Mouse (Mus musculus): ENCODE data around the gene Pigl.
"Not testable (repeated sequence)": the region's sequence is repeated elsewhere in the genome, so short reads cannot be mapped to it uniquely, and the experiment has no call there.

Gene Pigl

DNA sequence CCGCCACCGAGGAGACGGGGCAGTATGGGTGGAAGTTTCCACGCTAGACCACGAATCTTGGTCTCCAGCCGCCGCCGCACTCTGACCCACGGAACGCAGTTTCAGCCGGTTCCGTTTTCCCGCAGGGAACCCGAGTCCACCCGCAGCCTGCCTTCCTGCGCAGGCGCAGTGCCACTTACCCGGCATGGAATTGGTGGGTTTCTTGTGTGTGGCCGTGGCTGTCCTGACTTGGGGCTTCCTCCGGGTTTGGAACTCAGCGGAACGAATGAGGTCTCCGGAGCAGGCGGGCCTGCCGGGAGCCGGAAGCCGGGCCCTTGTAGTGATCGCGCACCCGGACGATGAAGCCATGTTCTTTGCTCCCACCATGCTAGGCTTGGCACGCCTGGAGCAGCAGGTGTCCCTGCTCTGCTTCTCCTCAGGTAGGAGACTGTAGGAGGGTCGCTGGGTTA lies at the start of gene Pigl, which contains the start of gene Ncor1:
TSS of gene Pigl (plus strand) at position 185 of the 449 bp plus-strand sequence.
TSS of gene Ncor1 (minus strand) at position 266 of the 449 bp plus-strand sequence.
- DNase-seq (ENCODE audit: low spot score): peak; percentile 70

DNA sequence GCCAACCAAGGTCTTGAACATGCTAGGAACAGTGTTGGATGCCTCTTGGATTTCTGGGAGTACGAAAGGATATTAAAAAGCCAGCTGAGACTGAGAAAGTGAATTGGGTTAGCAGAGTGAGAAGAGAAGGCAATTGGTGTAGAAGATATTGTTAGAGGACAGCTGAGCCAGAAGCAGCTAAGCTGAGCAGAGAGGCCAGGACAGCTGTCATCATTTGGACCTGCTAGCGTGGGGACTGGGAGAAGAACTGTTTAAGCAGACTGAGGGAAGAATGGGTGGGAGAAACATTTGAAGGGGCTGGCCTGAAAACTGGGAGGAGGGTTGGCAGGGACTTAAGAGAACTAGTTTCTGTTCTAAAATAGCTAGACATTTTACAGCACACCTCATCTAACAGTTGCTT lies 49.4 kb upstream of the Pigl start:
- DNase-seq (ENCODE audit: low spot score): no peak

DNA sequence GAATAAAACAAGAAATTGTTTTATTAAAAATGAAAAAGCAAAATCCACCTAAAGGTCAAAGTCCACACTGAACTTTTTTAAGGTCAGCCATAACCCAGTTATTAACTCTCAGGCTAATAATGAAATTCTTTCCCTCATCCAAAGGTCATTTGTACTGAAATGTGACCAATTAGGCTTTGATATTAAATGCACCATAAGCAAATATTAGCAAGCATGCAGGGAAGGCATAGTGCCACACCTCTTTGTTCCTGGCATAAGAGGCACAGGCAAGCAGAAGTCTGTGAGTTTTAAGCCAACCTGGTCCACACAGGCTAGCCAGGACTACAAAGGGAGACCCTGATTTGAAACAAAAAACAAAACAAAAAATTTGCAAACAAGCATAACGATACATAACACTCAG lies 48.6 kb upstream of the Pigl start:
- DNase-seq (ENCODE audit: low spot score): no peak

DNA sequence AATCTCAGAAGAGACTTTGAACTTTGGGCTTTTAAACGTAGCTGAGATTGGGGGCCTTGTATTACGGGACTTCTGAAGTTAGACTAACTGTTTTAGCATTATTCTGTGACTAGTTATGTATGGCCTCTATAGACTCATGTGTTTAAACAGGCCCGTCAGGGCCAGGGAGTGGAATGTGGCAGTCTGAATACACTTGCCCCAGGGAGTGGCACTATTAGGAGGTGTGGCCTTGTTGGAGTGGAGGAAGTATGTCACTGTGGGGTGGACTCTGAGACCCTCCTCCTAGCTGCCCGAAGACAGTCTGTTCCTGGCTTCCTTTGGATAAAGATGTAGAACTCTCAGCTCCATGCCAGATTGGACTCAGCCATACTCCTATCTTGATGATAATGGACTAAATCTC lies 43.2 kb upstream of the Pigl start:
- DNase-seq (ENCODE audit: low spot score): no peak

DNA sequence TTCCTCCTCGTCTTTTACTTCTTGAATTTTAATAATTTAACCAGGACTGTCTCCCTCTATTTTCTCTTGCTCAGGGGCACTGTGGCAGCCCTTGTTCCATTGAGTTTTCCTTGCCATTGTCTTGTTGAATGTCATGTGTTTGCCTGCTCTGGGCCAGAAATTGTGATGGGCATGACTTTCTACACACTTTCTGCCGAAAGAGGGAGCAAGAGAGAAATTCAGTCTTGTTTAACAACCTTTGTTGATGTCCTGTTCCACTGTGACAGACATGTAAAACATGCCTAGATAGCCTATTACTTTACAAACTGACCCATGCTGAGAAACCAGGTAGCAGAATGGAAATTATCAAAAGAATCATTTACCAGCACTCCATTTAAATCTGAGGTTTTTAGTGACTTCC lies 33.7 kb upstream of the Pigl start:
- DNase-seq (ENCODE audit: low spot score): no peak

DNA sequence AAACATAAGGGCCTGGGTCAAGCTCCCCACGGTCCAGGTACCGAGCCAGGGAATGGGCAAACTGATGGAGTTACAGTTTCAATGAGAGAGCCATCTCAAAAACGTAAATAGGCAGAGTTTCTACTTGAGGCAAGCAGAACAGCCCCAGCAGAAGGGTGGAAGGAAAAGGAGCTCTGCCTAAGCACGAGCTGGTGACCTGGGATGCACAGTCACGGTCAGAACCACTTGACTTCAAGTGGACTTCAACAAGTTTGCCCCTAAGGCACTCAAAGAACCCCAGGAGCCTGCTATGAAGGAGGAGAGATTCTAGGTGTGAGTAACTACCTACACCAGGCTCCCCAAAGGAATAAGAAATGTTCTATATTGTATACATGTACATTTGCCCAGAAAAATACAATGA lies 32.0 kb upstream of the Pigl start:
- DNase-seq (ENCODE audit: low spot score): no peak

DNA sequence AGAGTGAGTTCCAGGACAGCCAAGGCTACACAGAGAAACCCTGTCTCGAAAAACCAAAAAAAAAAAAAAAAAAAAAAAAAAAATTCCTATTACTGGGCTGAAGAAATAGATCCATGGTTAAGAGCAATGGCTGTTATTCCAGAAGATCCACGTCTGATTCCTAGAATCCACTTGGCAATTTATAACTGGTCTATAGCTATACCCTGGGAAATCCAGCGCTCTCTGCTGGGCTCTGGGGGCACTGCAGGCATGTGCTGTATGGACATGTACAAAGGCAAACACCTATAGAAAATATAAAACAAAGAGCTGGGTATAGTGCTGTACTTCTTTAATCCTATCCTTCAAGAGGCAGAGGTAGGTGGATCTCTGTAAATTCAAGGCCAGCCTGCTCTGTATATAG lies 31.2 kb upstream of the Pigl start:
- no peak for DNase-seq (ENCODE audit: low spot score)

DNA sequence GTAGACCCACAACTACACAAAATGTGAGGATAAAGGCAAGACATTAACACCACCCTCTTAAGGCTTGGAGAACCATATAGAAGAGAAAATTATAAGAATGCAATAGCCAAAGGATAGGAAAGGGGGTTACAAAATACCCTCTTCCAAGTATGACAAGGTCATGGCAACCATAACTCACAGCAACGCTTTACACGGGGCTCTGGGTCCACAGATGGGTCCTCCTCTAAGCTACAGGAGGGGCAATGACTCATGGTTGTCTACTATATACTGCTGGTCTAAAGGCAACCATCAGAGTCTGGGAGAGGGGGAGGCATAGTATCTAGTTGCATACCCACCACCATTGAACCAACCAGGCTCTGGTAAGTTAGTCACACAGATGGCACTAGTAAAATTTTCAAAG lies 26.0 kb upstream of the Pigl start:
- no peak for DNase-seq (ENCODE audit: low spot score)

DNA sequence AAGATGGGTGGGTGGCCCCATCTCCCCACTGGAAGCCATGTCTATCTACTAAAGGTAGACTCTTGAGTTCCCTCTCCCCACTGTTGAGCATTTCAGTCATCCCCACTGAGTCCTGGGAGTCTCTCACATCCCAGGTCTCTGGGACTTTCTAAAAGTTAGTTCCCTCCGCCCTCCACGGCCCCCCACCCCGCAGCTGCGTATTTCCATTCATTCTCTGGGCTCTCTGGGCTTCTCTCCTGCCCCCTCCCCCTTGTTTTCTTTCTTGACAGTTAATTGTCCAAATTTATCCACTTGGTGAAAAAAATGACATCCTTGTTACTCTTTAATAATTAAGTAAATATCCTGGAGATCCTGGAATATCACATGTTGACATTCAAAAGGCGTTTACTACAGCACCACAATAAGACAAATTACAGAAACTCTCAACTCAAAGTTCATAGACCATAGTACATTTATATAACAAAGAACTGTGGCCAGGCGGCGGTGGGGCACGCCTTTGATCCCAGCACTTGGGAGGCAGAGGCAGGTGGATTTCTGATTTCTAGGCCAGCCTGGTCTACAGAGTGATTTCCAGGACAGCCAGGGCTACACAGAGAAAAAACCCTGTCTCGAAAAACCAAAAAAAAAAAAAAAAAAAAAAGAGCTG lies 17.5 kb upstream of the Pigl start:
- no peak for DNase-seq (ENCODE audit: low spot score)

DNA sequence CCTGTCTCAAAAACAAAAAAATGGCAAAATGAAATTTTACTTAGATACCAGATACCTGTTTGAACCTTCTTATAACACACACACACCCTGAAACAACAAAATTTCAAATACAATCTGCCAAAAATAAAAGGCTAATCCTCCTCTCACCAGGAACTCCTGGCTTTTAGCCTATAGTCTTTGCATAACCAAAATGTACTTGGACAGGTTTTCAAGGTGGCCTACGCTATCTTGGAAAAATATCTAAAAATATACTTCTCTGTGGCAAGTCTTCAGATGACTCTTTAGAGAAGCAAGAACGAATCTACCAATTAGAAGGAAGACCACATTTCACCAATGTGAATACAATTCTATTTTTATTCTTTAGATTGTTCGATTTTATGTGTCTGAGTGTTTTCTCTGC lies 12.5 kb upstream of the Pigl start:
- no peak for DNase-seq (ENCODE audit: low spot score)

DNA sequence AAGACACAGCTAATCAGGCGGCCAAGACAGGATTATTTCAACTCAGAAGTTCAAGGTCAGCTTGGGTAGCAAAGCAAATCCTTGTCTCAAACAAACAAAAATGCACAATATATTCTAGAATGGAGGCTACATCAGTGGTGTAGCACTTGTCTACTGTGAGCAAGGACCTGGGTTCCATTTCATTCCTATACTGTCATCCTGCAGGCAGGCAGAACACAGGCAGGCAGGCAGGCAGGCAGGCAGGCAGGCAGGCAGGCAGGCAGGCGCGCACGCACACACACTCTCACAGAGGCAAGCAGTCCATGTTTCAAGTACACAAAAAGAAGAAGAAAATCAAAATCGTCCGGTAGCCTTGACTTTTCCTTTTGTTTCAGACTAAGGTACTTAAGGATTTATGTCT lies 9.3 kb upstream of the Pigl start:
- DNase-seq (ENCODE audit: low spot score): no peak

DNA sequence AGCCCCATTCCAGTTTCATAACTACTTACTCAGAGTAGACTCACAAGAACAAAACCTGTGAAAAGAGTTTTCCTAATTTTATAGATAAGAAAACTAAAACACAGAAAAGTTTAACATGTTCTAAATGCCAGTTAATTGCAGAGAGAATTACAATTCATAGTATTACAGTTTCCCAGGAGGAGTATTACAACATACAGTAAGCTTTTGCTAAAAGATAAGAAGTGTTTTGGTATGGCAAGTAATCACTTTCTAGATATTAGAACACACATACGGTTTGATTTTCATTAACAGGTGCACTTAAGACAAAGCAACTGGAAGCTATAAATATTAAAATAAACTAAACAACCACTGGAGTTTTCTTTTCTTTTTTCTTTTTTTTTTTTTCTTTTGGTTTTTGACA lies 3.1 kb upstream of the Pigl start:
- DNase-seq (ENCODE audit: low spot score): no peak

DNA sequence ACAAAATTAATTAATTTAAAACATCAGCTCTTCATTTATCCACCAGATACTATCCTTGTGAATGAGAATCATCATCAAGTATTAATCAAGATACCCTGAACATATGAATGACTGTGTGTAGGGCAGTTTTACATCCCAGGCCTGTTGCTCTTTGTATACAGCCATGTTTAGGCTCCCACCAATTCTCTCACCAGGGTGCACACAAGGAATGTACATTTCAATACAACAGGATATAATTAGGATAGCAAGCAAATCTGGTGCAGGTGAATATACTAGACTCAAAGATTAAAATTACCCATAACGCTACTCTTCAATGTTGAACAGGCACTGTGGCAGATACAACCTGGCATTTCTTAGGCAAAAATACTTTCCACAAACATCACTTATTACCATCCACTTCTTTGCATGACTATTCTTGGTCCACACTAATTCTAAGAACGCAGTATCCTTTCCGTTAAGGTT lies 2.2 kb upstream of the Pigl start:
- DNase-seq (ENCODE audit: low spot score): no peak

DNA sequence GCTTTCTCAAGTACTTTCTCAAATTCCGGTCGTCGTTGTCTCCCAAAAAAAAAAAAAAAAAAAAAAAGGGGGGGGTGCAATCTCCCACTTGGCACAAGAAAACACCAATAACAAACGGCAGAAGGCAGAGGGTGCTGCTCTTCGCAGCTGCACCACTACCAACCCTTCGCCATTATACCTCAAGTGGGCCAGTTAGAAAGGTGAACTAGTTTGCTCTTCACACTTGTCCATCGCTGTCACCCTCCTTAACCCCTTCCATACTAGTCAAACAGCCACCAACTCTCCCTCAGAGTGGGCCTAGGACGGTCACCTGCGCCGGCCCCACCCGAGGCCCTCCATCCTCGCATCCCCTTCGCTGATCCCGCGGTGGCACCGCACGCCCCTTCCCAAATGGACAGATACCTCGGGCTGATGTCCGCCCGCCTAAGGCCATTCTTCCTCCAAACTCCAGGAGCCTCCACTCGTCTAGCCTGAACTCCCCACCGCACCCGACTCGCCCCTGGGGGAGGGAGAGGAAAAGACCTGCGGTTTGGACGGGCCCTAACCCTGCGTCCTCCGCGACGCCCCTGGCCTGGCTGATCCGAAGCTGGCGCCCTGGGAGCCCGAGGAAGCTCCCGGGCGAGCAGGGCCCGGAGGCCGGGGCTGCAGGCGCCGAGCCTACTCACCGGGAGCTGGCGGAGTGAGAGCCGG lies 1.6 kb upstream of the Pigl start:
- DNase-seq (ENCODE audit: low spot score): peak; percentile 42

DNA sequence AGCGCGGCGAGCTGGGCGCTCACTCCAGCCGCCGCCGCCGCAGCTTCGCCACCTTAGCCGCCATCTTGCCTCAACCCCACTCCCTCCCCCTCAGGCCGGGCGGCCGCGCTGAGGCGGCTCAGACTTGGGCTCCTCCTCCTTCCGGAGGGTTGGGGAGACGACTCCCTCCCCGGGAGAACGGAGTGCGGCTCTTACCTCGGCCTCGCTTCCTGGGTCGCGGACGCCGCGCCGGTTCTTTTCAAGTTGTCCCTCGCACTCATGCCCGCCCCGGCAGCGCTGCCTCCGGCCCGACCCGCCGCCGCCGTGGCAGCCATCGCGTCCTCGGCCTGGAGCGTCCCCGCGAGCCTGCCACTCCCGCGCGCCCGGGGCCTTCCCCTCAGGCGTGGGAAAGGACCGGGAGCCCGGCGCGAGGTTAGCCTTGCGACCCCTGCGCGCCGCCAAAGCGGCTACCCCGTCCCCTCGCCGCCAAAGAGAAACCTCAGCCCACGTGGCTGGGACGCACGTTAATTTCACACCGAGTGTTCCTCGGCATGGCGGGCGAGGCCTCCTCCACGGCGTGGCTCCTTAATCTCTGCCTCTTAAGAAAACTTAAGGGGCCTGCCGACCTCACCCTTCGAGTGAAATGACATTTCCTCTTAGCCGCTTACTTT lies 894 bp upstream of the Pigl start:
- DNase-seq (ENCODE audit: low spot score): peak; percentile 84

DNA sequence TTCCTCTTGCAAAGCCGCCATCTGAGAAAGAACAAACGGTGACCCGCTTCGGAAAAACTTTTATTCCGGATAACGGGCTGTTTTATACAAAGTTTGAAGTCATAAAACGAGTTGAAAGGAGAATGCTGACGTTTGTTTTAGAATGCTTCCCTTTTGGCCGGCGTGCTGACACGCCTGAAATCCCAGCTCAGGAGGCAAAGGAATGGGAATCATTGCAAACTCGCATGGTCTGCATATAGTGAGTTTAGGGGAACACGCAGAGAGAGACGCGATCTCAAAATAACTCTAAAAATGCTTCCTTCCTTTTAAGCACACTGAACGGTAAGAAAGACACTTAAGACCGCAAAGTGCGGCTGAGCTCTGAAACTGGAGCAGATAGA lies 379 bp upstream of the Pigl start:
- no peak for DNase-seq (ENCODE audit: low spot score)

DNA sequence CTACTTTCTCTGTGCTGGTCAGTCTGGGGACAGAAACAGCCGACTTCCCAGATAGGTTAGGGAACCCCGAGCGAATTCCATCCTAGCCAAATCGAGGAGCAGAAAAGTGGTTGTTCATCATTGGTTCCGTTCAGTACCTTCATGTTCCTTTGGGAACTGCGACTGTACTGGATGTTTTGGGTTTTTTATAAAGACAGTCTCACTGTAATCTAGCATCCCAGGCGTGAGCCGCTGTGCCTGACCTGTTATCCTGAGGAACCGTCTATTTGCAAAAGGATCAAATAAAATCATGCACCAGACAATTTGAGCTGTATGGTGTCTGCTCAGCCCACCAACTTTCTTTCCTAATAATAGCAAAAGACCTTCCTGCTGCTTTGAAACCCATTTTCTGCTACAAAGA lies 520 bp downstream of the Pigl start:
- DNase-seq (ENCODE audit: low spot score): no peak

DNA sequence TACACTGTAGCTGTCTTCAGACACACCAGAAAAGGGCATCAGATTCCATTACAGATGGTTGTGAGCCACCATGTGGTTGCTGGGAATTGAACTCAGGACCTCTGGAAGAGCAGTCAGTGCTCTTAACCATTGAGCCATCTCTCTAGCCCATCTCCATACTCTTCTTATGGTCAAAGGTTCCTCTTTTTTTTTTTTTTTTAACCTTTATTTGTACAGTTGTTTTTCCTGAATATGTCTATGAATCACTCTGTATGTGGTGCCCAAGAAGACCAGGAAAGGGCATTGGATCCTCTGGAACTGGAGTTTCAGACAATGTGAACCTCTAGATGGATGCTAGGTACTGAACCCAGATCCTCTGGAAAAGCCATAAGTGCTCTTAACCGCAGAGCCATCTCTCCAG lies 4.3 kb downstream of the Pigl start:
- not testable (repeated sequence) for DNase-seq (ENCODE audit: low spot score)

DNA sequence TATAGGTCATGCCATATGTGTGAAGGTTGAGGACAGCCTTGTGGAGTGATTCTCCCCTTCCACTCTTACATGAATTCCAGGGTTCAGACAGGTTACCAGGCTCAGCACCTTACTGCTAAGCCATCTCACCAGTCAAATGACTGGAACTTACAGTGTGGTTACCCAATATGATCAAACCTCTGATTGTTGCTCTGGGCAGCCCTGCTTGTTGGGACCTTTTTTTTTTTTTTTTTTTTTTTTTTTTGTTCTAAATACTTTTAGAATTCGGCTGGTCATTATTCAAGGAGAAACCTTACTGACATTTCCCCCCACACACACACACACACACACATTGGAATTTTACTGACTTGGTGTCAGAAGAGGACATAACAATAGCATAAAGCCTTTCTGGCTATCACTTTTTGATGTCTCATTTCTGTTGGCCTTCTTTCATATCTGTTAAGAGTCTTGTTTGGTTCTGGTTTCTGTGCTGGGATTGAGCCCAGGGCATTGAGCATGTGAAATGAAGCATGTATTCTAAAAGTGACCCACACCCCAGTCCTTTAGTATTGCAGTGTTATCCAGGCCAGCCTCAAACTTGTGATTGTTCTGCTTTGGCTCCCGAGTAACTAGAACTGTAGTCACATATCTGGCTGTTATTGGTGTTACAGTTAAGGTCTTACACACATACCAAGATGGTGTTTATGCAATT lies 5.1 kb downstream of the Pigl start:
- no peak for DNase-seq (ENCODE audit: low spot score)

DNA sequence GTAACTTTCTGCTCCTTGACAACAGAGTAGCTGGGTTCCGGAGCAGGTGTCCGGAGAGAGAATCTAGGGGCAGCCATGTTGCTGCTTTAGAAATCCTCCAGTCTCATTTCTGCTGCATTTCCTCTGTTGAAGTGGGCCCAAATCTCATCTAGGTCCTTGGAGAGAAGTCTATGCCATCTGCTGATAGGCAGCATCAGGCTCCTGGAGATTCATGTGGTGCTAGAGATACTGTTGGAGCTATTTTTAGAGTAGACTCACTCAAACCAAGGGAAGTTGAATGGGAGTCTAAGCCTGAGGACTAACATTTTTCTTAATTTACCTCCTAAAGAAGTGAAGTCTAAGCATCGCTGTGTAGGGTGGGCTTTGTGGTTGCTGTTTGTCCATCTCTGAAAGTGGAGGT lies 6.4 kb downstream of the Pigl start:
- no peak for DNase-seq (ENCODE audit: low spot score)

DNA sequence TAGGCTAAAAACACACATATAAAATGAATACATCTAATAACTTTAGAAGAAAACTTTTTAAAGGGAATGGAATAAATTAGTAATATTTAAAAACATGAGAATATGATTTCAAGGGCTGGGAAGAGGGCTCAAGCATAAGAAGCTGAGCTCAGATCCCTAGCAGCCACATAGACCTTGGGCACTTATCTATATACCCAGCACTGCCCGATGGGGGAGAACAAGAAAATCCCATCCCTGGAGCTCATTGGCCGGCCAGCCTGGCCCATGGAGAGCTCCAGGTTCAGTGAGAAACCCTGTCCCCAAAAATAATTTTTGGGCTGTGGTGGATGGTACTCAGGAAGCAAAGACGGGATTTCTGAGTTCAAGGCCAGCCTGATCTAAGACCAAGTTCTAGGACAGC lies 7.6 kb downstream of the Pigl start:
- no peak for DNase-seq (ENCODE audit: low spot score)

DNA sequence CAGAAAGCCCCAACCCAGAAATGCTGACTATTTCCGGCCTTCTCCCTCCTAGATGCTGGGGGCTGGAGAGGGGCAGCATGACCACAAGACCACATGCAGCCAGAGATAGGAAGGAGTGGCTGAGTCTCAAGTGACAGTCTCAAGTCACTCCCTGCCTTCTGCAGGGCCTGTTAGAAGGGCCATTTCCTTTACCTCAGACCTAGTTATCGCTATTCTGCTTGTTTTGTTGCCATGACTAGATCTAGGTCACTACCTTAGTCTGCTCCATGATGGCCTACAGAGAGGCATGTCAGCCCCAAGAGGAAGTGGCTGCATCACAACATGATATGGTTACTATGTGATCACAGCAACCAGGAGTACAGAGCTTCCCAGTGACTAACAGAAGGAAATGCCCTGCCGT lies 8.3 kb downstream of the Pigl start:
- no peak for DNase-seq (ENCODE audit: low spot score)

DNA sequence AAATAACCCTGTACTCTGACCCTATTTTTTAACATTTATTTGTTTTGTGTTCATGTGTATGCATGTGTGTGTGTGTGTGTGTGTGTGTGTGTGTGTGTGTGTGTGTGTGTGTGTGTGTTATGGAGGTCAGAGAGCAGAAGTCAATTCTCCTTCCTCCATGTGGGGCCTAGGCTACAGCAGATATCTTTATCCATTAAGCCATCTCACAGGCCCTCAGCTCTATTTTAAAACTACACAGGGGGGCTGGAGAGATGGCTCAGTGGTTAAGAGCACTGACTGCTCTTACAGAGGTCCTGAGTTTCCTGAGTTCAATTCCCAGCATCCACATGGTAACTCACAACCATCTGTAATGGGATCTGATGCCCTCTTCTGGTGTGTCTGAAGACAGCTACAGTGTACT lies 9.0 kb downstream of the Pigl start:
- not testable (repeated sequence) for DNase-seq (ENCODE audit: low spot score)
